Mouse (Mus musculus) erythroblast, embryonic 14.5 days (primary cell): ENCODE results near the gene Aqp9. TPM values are rescaled to one million over a fixed set of nuclear protein-coding genes. Genes with fewer than 3 reads are reported as not detected.

Source experiments
- H3K27me3 ChIP-seq: 2 replicates; pipeline ENCODE4 v1.6.1; 2012; ENCODE audit warnings: inconsistent platforms; ENCODE audit not compliant: control insufficient read depth
- H3K36me3 ChIP-seq: 2 replicates; pipeline ENCODE4 v1.6.1; 2012; ENCODE audit warnings: mild to moderate bottlenecking, inconsistent platforms; ENCODE audit not compliant: control insufficient read depth
- H3K4me1 ChIP-seq: 2 replicates; pipeline ENCODE4 v1.6.1; 2012; ENCODE audit warnings: inconsistent platforms; ENCODE audit not compliant: control insufficient read depth
- H3K4me3 ChIP-seq: replicated peaks from 2 replicates; pipeline ENCODE3; 2012; ENCODE audit warnings: moderate library complexity, mild to moderate bottlenecking, inconsistent platforms
- H3K9me3 ChIP-seq: 2 replicates; pipeline ENCODE4 v1.6.1; 2012; ENCODE audit warnings: low read length, inconsistent platforms, mixed read lengths; ENCODE audit not compliant: control insufficient read depth
- GATA1 ChIP-seq: IDR thresholded peaks from 2 replicates; pipeline ENCODE4 v1.6.1; 2012; ENCODE audit warnings: low read length, inconsistent platforms, mixed read lengths
- TAL1 ChIP-seq: IDR thresholded peaks from 3 replicates; pipeline ENCODE4 v1.6.1; 2012; ENCODE audit warnings: low read length, inconsistent platforms, mixed read lengths
- polyA plus RNA-seq: library from polyadenylated mRNA; stranded (reverse); fragments of >175 nt; gene quantifications from 2 replicates; pipeline ENCODE4 v1.2.3, GENCODE M21; 2012

The Aqp9 gene
- 0.26 and 0.27 TPM in 2 replicates for polyA plus RNA-seq

GRCm38 (mm10) chr9:71168511-71168910 is at the start of gene Aqp9:
Aqp9 (minus strand) TSS chr9:71168682.
- Histone ChIP-seq H3K4me3 (no peak within 1 kb of the TSS), H3K4me1 (peaks cover 81% of the 10 kb centered on the region), H3K9me3 (no peaks in the 10 kb centered on the region), H3K27me3 (no peaks in the 10 kb centered on the region), H3K36me3 (peaks cover 16% of the 10 kb centered on the region)
- TF ChIP-seq GATA1 (no peak), TAL1 (no peak)

GRCm38 (mm10) chr9:71217793-71218095 is 49.3 kb upstream of the Aqp9 start:
- Histone ChIP-seq H3K4me3 (no peak overlapping the region), H3K27me3 (peaks cover 86% of the 10 kb centered on the region), H3K4me1 (peaks cover 5% of the 10 kb centered on the region), H3K36me3 (no peaks in the 10 kb centered on the region), H3K9me3 (peaks cover 9% of the 10 kb centered on the region; the same call in 1 of the 2 replicates)
- no peak for TF ChIP-seq GATA1
- no peak for TF ChIP-seq TAL1

- Histone ChIP-seq H3K36me3 (no peaks in the 10 kb centered on the region), H3K27me3 (peaks cover 88% of the 10 kb centered on the region), H3K4me3 (no peak overlapping the region), H3K4me1 (peaks cover 5% of the 10 kb centered on the region), H3K9me3 (peaks cover 9% of the 10 kb centered on the region; the same call in 1 of the 2 replicates)
- TF ChIP-seq GATA1, result no peak
- TF ChIP-seq TAL1, result no peak
Observed at GRCm38 (mm10) chr9:71216996-71217792, 48.7 kb upstream of the Aqp9 start.

- no peak for TF ChIP-seq GATA1
- TF ChIP-seq TAL1, result no peak
- peaks cover 92% of the 10 kb centered on the region for H3K27me3 ChIP-seq
- no peak overlapping the region for H3K4me3 ChIP-seq
- H3K36me3 ChIP-seq, result no peaks in the 10 kb centered on the region
- peaks cover 9% of the 10 kb centered on the region; the same call in 1 of the 2 replicates for H3K9me3 ChIP-seq
- H3K4me1 ChIP-seq, result peaks cover 5% of the 10 kb centered on the region
Observed at GRCm38 (mm10) chr9:71216036-71216995, 47.8 kb upstream of the Aqp9 start.

- no peaks in the 10 kb centered on the region for H3K36me3 ChIP-seq
- peaks cover 5% of the 10 kb centered on the region for H3K4me1 ChIP-seq
- H3K4me3 ChIP-seq, result peak within 1 kb of the TSS; percentile 33
- H3K27me3 ChIP-seq, result peaks cover 85% of the 10 kb centered on the region
- H3K9me3 ChIP-seq, result peaks cover 9% of the 10 kb centered on the region; the same call in 1 of the 2 replicates
- TF ChIP-seq GATA1, result no peak
- TF ChIP-seq TAL1, result no peak
Observed at GRCm38 (mm10) chr9:71215248-71216035, 47.0 kb upstream of the Aqp9 start, which contains the start of gene Aldh1a2. Aldh1a2 (plus strand) TSS chr9:71215789.

- H3K27me3 ChIP-seq, result peaks cover 67% of the 10 kb centered on the region
- TF ChIP-seq TAL1 (no peak), GATA1 (no peak)
Observed at GRCm38 (mm10) chr9:71213636-71214035, 45.2 kb upstream of the Aqp9 start.

GRCm38 (mm10) chr9:71210870-71211269 is 42.4 kb upstream of the Aqp9 start:
- H3K4me1 ChIP-seq, result peaks cover 5% of the 10 kb centered on the region
- H3K27me3 ChIP-seq, result peaks cover 40% of the 10 kb centered on the region
- TF ChIP-seq GATA1, result no peak
- no peak for TF ChIP-seq TAL1
- H3K36me3 ChIP-seq, result no peaks in the 10 kb centered on the region
- no peak overlapping the region for H3K4me3 ChIP-seq
- peaks cover 6% of the 10 kb centered on the region; the same call in 1 of the 2 replicates for H3K9me3 ChIP-seq

More at GRCm38 (mm10) chr9:71213636-71214035, 45.2 kb upstream of the Aqp9 start:
- no peaks in the 10 kb centered on the region for H3K36me3 ChIP-seq
- peaks cover 9% of the 10 kb centered on the region; the same call in 1 of the 2 replicates for H3K9me3 ChIP-seq
- no peak overlapping the region for H3K4me3 ChIP-seq
- peaks cover 5% of the 10 kb centered on the region for H3K4me1 ChIP-seq

- H3K36me3 ChIP-seq, result no peaks in the 10 kb centered on the region
- H3K4me1 ChIP-seq, result no peaks in the 10 kb centered on the region
- H3K9me3 ChIP-seq, result no peaks in the 10 kb centered on the region; the same call in 1 of the 2 replicates
- H3K4me3 ChIP-seq, result no peak overlapping the region
- TF ChIP-seq GATA1, result no peak
- H3K27me3 ChIP-seq, result peaks cover 24% of the 10 kb centered on the region
Observed at GRCm38 (mm10) chr9:71209299-71209698, 40.8 kb upstream of the Aqp9 start.
